Comparison of ENCODE assay signal across 8 mouse cellular contexts in genomic region chr14:60176469-60176890, GRCm38 (mm10). TPM values are rescaled to one million over a fixed set of nuclear protein-coding genes. Genes with fewer than 3 reads are reported as not detected.
DNase-seq lines count a peak whose midpoint lies in the region; ATAC-seq and TF ChIP-seq lines count a peak whose summit lies in the region.

No protein-coding gene starts in this region.

- H3K9ac ChIP-seq in kidney, embryonic 16.5 days (replicated peaks; ENCODE audit: low read length), result no peak overlapping the region
- peak overlapping the region; percentile 67; the same call in 1 of the 2 replicates for H3K9ac ChIP-seq in embryonic facial prominence, embryonic 14.5 days (ENCODE audit: low read depth, low read length)
- peak overlapping the region; percentile 68 for H3K9ac ChIP-seq in intestine, embryonic 15.5 days
- H3K9ac ChIP-seq in midbrain, postnatal 0 days (replicated peaks; ENCODE audit: low read length, poor library complexity, severe bottlenecking), result no peak overlapping the region

- no peak for TF ChIP-seq CTCF in midbrain, postnatal 0 days (IDR thresholded peaks at IDR 0.05)

- H3K4me2 ChIP-seq in kidney, embryonic 16.5 days (replicated peaks; ENCODE audit: low read depth, low read length), result peak overlapping the region; percentile 100
- peak overlapping the region; percentile 99 for H3K4me2 ChIP-seq in embryonic facial prominence, embryonic 14.5 days (ENCODE audit: low read depth, low read length)
- peak overlapping the region; percentile 91 for H3K4me2 ChIP-seq in intestine, embryonic 15.5 days (replicated peaks)
- peak overlapping the region; percentile 86 for H3K4me2 ChIP-seq in midbrain, postnatal 0 days (ENCODE audit: low read depth, low read length, poor library complexity, severe bottlenecking)

- H3K27ac ChIP-seq in kidney, embryonic 16.5 days (ENCODE audit: low read length), result no peak overlapping the region
- no peak overlapping the region for H3K27ac ChIP-seq in embryonic facial prominence, embryonic 14.5 days (replicated peaks; ENCODE audit: low read depth, low read length)
- peak overlapping the region; percentile 81 for H3K27ac ChIP-seq in intestine, embryonic 15.5 days
- H3K27ac ChIP-seq in midbrain, postnatal 0 days (ENCODE audit: low read depth, low read length), result peak overlapping the region; percentile 93; the same call in 1 of the 2 replicates

- WGBS in kidney, embryonic 16.5 days, result 31% methylated on average over 9 of the region's 9 CpGs
- 31% methylated on average over 9 of the region's 9 CpGs for whole genome bisulfite sequencing in embryonic facial prominence, embryonic 14.5 days
- WGBS in intestine, embryonic 15.5 days, result 27% methylated on average over 9 of the region's 9 CpGs
- 29% methylated on average over 9 of the region's 9 CpGs for WGBS in midbrain, postnatal 0 days

- H3K9me3 ChIP-seq in kidney, embryonic 16.5 days (ENCODE audit: low read length), result no peaks in the 10 kb centered on the region
- H3K9me3 ChIP-seq in embryonic facial prominence, embryonic 14.5 days (ENCODE audit: control insufficient read depth, low read length), result no peaks in the 10 kb centered on the region
- H3K9me3 ChIP-seq in intestine, embryonic 15.5 days, result no peaks in the 10 kb centered on the region
- H3K9me3 ChIP-seq in midbrain, postnatal 0 days (ENCODE audit: low read length), result no peaks in the 10 kb centered on the region

- peak; percentile 24; the same call in 1 of the 2 replicates for ATAC-seq in kidney, embryonic 16.5 days (ENCODE audit: low FRiP score, low TSS enrichment)
- ATAC-seq in embryonic facial prominence, embryonic 14.5 days (ENCODE audit: low read depth), result no peak; the same call in 1 of the 2 replicates
- peak; percentile 21 for ATAC-seq in intestine, embryonic 15.5 days
- no peak for ATAC-seq in midbrain, postnatal 0 days (ENCODE audit: low FRiP score)

- H3K27me3 ChIP-seq in kidney, embryonic 16.5 days (ENCODE audit: insufficient read depth, low read length), result peaks cover 35% of the 10 kb centered on the region
- peaks cover 37% of the 10 kb centered on the region for H3K27me3 ChIP-seq in embryonic facial prominence, embryonic 14.5 days (replicated peaks; ENCODE audit: control insufficient read depth, insufficient read depth, low read length)
- H3K27me3 ChIP-seq in intestine, embryonic 15.5 days (replicated peaks), result 0 out of 2 replicates have a peak, but pooled peaks cover 2% of the 10 kb centered on the region
- no peaks in the 10 kb centered on the region for H3K27me3 ChIP-seq in midbrain, postnatal 0 days (ENCODE audit: insufficient read depth, low read length)

- 0 out of 2 replicates have a peak, but pooled peaks cover 8% of the 10 kb centered on the region for H3K4me1 ChIP-seq in kidney, embryonic 16.5 days (ENCODE audit: insufficient read depth, low read length)
- H3K4me1 ChIP-seq in embryonic facial prominence, embryonic 14.5 days (ENCODE audit: control insufficient read depth, insufficient read depth, low read length), result 0 out of 2 replicates have a peak, but pooled peaks cover 3% of the 10 kb centered on the region
- H3K4me1 ChIP-seq in intestine, embryonic 15.5 days (replicated peaks), result peaks cover 3% of the 10 kb centered on the region; the same call in 1 of the 2 replicates
- peaks cover 7% of the 10 kb centered on the region for H3K4me1 ChIP-seq in midbrain, postnatal 0 days (ENCODE audit: insufficient read depth, low read length)

- H3K4me3 ChIP-seq in kidney, embryonic 16.5 days (ENCODE audit: low read length), result peak overlapping the region; percentile 78
- peak overlapping the region; percentile 73 for H3K4me3 ChIP-seq in embryonic facial prominence, embryonic 14.5 days (ENCODE audit: low read depth, low read length)
- peak overlapping the region; percentile 74 for H3K4me3 ChIP-seq in intestine, embryonic 15.5 days (replicated peaks)
- peak overlapping the region; percentile 77 for H3K4me3 ChIP-seq in midbrain, postnatal 0 days (ENCODE audit: low read depth, low read length)

- DNase-seq in kidney, adult 18-20 months, result no peak
- no peak for DNase-seq in embryonic facial prominence, embryonic 14.5 days (ENCODE audit: low spot score)
- DNase-seq in midbrain, postnatal 0 days (ENCODE audit: low spot score), result no peak
- DNase-seq in adrenal gland, postnatal 10 days, result no peak
- DNase-seq in kidney, adult 11 months, result no peak
- no peak for DNase-seq in lung, postnatal 36 days

- H3K36me3 ChIP-seq in kidney, embryonic 16.5 days (ENCODE audit: insufficient read depth, low read length), result no peaks in the 10 kb centered on the region
- H3K36me3 ChIP-seq in embryonic facial prominence, embryonic 14.5 days (ENCODE audit: control insufficient read depth, insufficient read depth, low read length), result no peaks in the 10 kb centered on the region
- no peaks in the 10 kb centered on the region for H3K36me3 ChIP-seq in intestine, embryonic 15.5 days
- H3K36me3 ChIP-seq in midbrain, postnatal 0 days (ENCODE audit: insufficient read depth, low read length), result no peaks in the 10 kb centered on the region

RNA-seq across cellular contexts. Expression of gene Atp8a2, which starts 20.5 kb away (rescaled TPM):
- polyA plus RNA-seq in kidney, embryonic 16.5 days (2015; fragmentation: Nextera tagmentation; extraction: Ambion mirVana), result 1.3 and 1.5 TPM in 2 replicates
- polyA plus RNA-seq in embryonic facial prominence, embryonic 14.5 days (2014; fragmentation: Nextera tagmentation; extraction: Ambion mirVana), result 3.6 and 4.3 TPM in 2 replicates
- polyA plus RNA-seq in intestine, embryonic 15.5 days (2015; fragmentation: Nextera tagmentation; extraction: Ambion mirVana), result 7.0 and 9.2 TPM in 2 replicates
- total RNA-seq in midbrain, postnatal 0 days (2014; rRNA removed), result 65.9 and 81.7 TPM in 2 replicates
- polyA plus RNA-seq in midbrain, postnatal 0 days (2015; fragmentation: Nextera tagmentation; extraction: Ambion mirVana), result 36.0 and 43.0 TPM in 2 replicates
- 1 to 10 TPM; 4.1 to 4.3 TPM for total RNA-seq in adrenal gland, postnatal 10 days (2021)

Comparison
In these comparisons a context has a peak if more than half of its experiments do, and no peak if none do; other contexts are left out.
1. ATAC-seq: peak in kidney, embryonic 16.5 days (single experiment) and intestine, embryonic 15.5 days (single experiment); none in embryonic facial prominence, embryonic 14.5 days (single experiment) and midbrain, postnatal 0 days (single experiment).
2. H3K27ac ChIP-seq: peak in intestine, embryonic 15.5 days (single experiment) and midbrain, postnatal 0 days (single experiment); none in kidney, embryonic 16.5 days (single experiment) and embryonic facial prominence, embryonic 14.5 days (single experiment).
3. H3K9ac ChIP-seq: peak in embryonic facial prominence, embryonic 14.5 days (single experiment) and intestine, embryonic 15.5 days (single experiment); none in kidney, embryonic 16.5 days (single experiment) and midbrain, postnatal 0 days (single experiment).
4. Peak in every context shown above with its lines, with median percentiles within 50 percentile points of each other: H3K4me2 ChIP-seq and H3K4me3 ChIP-seq.